Mouse (Mus musculus): ENCODE results near the gene Gm14190. TPM values are rescaled to one million over a fixed set of nuclear protein-coding genes. Genes with fewer than 3 reads are reported as not detected.
"Not testable (repeated sequence)": the region's sequence is repeated elsewhere in the genome, so short reads cannot be mapped to it uniquely, and the experiment has no call there.

Gm14190 gene
- polyA plus RNA-seq (2012; rRNA removed), result not detected in 2 replicates

DNA sequence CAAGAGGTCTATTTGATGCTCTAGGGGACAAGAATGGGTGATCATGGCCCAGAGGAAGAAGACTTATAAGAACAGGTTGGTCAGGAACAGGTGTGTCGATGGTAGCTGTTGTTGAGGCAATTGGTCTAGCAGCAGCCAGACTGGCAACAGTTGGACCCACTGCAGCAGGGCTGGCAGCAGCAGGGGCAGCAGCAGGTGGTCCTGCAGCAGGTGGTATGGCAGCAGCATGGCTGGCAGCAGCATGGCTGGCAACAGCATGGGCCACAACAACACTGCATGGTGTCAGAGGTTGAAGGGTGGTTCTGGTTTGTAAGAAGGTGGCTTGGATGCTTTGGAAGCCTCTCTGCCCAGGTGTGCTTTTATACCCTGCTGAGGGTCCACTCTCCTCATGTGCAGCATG, at the start of gene Gm14190:
Gene Gm14190 (minus strand): TSS at position 278 of the 400 bp plus-strand sequence.
- Histone ChIP-seq H3K27me3 (ENCODE audit: control insufficient read depth, insufficient read depth, low read length) (no peaks in the 10 kb centered on the region), H3K4me3 (replicated peaks; ENCODE audit: insufficient read depth, low read depth, low read length) (no peak within 1 kb of the TSS), H3K27ac (ENCODE audit: insufficient read depth, low read length) (no peak within 1 kb of the TSS), H3K4me1 (ENCODE audit: control insufficient read depth, insufficient read depth, low read length) (no peaks in the 10 kb centered on the region)
- whole genome bisulfite sequencing, result 76% methylated on average over 1 of the region's 1 CpGs
- DNase-seq, result no peak
- TF ChIP-seq POLR2A (IDR thresholded peaks at IDR 0.05; ENCODE audit: borderline replicate concordance, insufficient read depth, low read length) (no peak), CTCF (IDR thresholded peaks at IDR 0.05; ENCODE audit: borderline replicate concordance, insufficient read depth, low read depth, low read length) (no peak)

DNA sequence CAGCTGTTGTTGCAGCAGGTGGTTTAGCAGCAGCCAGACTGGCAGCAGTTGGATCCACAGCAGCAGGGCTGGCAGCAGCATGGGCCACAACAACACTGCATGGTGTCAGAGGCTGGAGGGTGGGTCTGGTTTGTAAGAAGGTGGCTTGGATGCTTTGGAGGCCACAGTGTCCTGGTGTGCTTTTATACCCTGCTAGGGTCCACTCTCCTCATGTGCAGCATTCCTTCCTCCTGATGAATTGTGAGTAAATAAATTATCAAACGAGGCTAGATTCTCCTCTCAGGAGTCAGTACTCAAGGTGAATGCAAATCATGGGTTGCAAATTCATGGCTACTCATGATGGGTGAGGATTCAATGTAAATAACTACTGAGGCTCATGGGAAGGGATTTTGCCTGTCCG, 43.6 kb upstream of the Gm14190 start, which contains the start of gene Gm14180:
Gene Gm14180 (minus strand): TSS at position 101 of the 400 bp plus-strand sequence.
- H3K27ac ChIP-seq (ENCODE audit: insufficient read depth, low read length), result no peak within 1 kb of the TSS
- TF ChIP-seq POLR2A (IDR thresholded peaks at IDR 0.05; ENCODE audit: borderline replicate concordance, insufficient read depth, low read length) (no peak), CTCF (IDR thresholded peaks at IDR 0.05; ENCODE audit: borderline replicate concordance, insufficient read depth, low read depth, low read length) (no peak)
- 71% methylated on average over 2 of the region's 2 CpGs for WGBS
- DNase-seq, result no peak
- no peak within 1 kb of the TSS for H3K4me3 ChIP-seq (replicated peaks; ENCODE audit: insufficient read depth, low read depth, low read length)
- no peaks in the 10 kb centered on the region for H3K27me3 ChIP-seq (ENCODE audit: control insufficient read depth, insufficient read depth, low read length)
- H3K4me1 ChIP-seq (ENCODE audit: control insufficient read depth, insufficient read depth, low read length), result no peaks in the 10 kb centered on the region

DNA sequence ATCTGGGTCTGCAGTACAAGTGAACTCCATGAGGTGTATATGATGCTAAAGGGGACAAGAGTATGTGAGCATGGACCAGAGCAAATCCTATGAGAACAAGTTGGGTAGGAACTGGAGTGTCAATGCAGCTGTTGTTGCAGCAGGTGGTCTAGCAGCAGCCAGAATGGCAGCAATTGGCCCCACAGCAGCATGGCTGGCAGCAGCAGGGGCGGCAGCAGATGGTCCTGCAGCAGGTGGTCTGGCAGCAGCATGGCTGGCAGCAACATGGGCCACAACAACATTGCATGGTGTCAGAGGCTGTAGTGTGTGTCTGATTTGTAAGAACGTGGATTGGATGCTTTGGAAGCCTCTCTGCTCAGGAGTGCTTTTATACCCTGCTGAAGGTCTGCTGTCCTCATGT, 33.5 kb upstream of the Gm14190 start:
- WGBS, result 39% methylated on average over 2 of the region's 2 CpGs
- Histone ChIP-seq H3K27ac (ENCODE audit: insufficient read depth, low read length) (no peak overlapping the region), H3K4me1 (ENCODE audit: control insufficient read depth, insufficient read depth, low read length) (no peaks in the 10 kb centered on the region), H3K4me3 (replicated peaks; ENCODE audit: insufficient read depth, low read depth, low read length) (no peak overlapping the region), H3K27me3 (ENCODE audit: control insufficient read depth, insufficient read depth, low read length) (no peaks in the 10 kb centered on the region)
- peak; percentile 10 to 24 for DNase-seq
- TF ChIP-seq POLR2A (IDR thresholded peaks at IDR 0.05; ENCODE audit: borderline replicate concordance, insufficient read depth, low read length), result no peak
- TF ChIP-seq CTCF (IDR thresholded peaks at IDR 0.05; ENCODE audit: borderline replicate concordance, insufficient read depth, low read depth, low read length), result no peak

GRCm38 (mm10) chr11:99718759-99719158, 28.2 kb upstream of the Gm14190 start:
- 39% methylated on average over 1 of the region's 1 CpGs for WGBS
- DNase-seq, result no peak
- no peak overlapping the region for H3K27ac ChIP-seq (ENCODE audit: insufficient read depth, low read length)
- H3K4me3 ChIP-seq (replicated peaks; ENCODE audit: insufficient read depth, low read depth, low read length), result no peak overlapping the region
- TF ChIP-seq CTCF (IDR thresholded peaks at IDR 0.05; ENCODE audit: borderline replicate concordance, insufficient read depth, low read depth, low read length), result no peak
- no peak for TF ChIP-seq POLR2A (IDR thresholded peaks at IDR 0.05; ENCODE audit: borderline replicate concordance, insufficient read depth, low read length)
- no peaks in the 10 kb centered on the region for H3K4me1 ChIP-seq (ENCODE audit: control insufficient read depth, insufficient read depth, low read length)
- H3K27me3 ChIP-seq (ENCODE audit: control insufficient read depth, insufficient read depth, low read length), result no peaks in the 10 kb centered on the region

DNA sequence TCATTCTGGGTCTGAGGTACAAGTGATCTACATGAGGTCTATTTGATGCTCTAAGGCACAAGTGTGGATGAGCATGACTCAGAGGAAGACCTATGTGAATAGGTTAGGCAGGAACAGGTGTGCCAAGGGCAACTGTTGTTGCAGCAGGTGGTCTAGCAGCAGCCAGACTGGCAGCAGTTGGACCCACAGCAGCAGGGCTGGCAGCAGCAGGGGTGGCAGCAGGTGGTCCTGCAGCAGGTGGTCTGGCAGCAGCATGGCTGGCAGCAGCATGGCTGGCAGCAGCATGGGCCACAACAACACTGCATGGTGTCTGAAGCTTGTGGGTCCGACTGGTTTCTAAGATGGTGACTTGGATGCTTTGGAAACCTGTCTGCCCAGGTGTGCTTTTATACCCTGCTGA, 5.3 kb downstream of the Gm14190 start:
- H3K4me3 ChIP-seq (replicated peaks; ENCODE audit: insufficient read depth, low read depth, low read length); H3K27ac ChIP-seq (ENCODE audit: insufficient read depth, low read length); H3K27me3 ChIP-seq (ENCODE audit: control insufficient read depth, insufficient read depth, low read length); DNase-seq; H3K4me1 ChIP-seq (ENCODE audit: control insufficient read depth, insufficient read depth, low read length): not testable (repeated sequence)
- 4% methylated on average over 1 of the region's 1 CpGs for WGBS

DNA sequence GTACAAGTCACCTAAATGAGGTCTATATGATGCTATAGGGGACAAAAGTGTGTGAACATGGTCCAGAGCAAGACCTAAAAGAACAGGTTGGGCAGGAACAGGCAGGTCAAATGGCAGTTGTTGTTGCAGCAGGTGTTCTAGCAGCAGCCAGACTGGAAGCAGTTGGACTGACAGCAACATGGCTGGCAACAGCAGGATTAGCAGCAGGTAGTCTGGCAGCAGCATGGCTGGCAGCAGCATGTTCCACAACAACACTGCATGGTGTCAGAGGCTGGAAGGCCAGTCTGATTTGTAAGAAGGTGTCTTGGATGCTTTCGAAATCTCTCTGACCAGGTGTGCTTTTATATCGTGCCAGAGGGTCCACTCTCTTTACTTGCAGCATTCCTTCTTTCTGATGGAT, 7.1 kb downstream of the Gm14190 start:
- WGBS, result 43% methylated on average over 2 of the region's 2 CpGs
- H3K4me3 ChIP-seq (replicated peaks; ENCODE audit: insufficient read depth, low read depth, low read length), result no peak overlapping the region
- TF ChIP-seq POLR2A (IDR thresholded peaks at IDR 0.05; ENCODE audit: borderline replicate concordance, insufficient read depth, low read length) (no peak), CTCF (IDR thresholded peaks at IDR 0.05; ENCODE audit: borderline replicate concordance, insufficient read depth, low read depth, low read length) (no peak)
- no peak for DNase-seq
- no peaks in the 10 kb centered on the region for H3K4me1 ChIP-seq (ENCODE audit: control insufficient read depth, insufficient read depth, low read length)
- no peak overlapping the region for H3K27ac ChIP-seq (ENCODE audit: insufficient read depth, low read length)
- no peaks in the 10 kb centered on the region for H3K27me3 ChIP-seq (ENCODE audit: control insufficient read depth, insufficient read depth, low read length)

GRCm38 (mm10) chr11:99665860-99666259, 24.7 kb downstream of the Gm14190 start, which contains the start of gene Krtap4-6:
Gene Krtap4-6, minus strand, starts transcription at chr11:99665960.
- H3K27me3 ChIP-seq (ENCODE audit: control insufficient read depth, insufficient read depth, low read length), result no peaks in the 10 kb centered on the region
- TF ChIP-seq CTCF (IDR thresholded peaks at IDR 0.05; ENCODE audit: borderline replicate concordance, insufficient read depth, low read depth, low read length), result no peak
- TF ChIP-seq POLR2A (IDR thresholded peaks at IDR 0.05; ENCODE audit: borderline replicate concordance, insufficient read depth, low read length), result no peak

DNA sequence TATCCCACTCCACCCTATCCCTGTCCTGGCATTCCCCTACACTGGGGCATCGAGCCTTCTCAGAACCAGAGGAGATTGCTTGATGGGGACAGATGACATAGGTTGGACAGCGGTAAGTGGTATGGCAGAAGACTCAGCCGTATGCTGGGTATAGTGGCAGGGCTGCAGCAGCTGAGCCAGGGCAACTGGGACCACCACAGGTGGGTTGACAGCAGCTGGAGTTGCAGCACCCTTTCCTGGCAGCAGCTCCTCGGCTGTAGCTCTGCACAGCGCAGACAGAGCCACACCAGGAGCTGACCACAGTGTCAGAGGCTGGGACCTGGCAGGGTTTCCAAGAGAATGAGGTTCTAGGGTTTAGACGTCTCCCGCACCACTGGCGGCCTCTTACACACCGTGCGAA, 27.7 kb downstream of the Gm14190 start:
- Histone ChIP-seq H3K27me3 (ENCODE audit: control insufficient read depth, insufficient read depth, low read length) (no peaks in the 10 kb centered on the region), H3K27ac (ENCODE audit: insufficient read depth, low read length) (no peak overlapping the region), H3K4me3 (replicated peaks; ENCODE audit: insufficient read depth, low read depth, low read length) (no peak overlapping the region), H3K4me1 (ENCODE audit: control insufficient read depth, insufficient read depth, low read length) (no peaks in the 10 kb centered on the region)
- DNase-seq, result no peak
- WGBS, result 80% methylated on average over 10 of the region's 10 CpGs
- TF ChIP-seq CTCF (IDR thresholded peaks at IDR 0.05; ENCODE audit: borderline replicate concordance, insufficient read depth, low read depth, low read length) (no peak), POLR2A (IDR thresholded peaks at IDR 0.05; ENCODE audit: borderline replicate concordance, insufficient read depth, low read length) (no peak)

More at GRCm38 (mm10) chr11:99665860-99666259, 24.7 kb downstream of the Gm14190 start, which contains the start of gene Krtap4-6:
- H3K4me3 ChIP-seq (replicated peaks; ENCODE audit: insufficient read depth, low read depth, low read length), result no peak within 1 kb of the TSS
- no peak within 1 kb of the TSS for H3K27ac ChIP-seq (ENCODE audit: insufficient read depth, low read length)
- no peak for DNase-seq
- no peaks in the 10 kb centered on the region for H3K4me1 ChIP-seq (ENCODE audit: control insufficient read depth, insufficient read depth, low read length)

Measured in cerebellum, adult 2 months (tissue).